Mouse (Mus musculus) heart, embryonic 14.5 days (tissue): Measurements from ENCODE around the gene Olfr814. TPM values are rescaled to one million over a fixed set of nuclear protein-coding genes. Genes with fewer than 3 reads are reported as not detected.

Experiments used
- polyA plus RNA-seq: library from polyadenylated mRNA; unstranded; fragments of >200 nt; fragmentation: Nextera tagmentation; extraction: Ambion mirVana; gene quantifications from 2 replicates; pipeline ENCODE4 v1.2.1, GENCODE M21; 2014

Gene Olfr814
- polyA plus RNA-seq, 1 experiment from 2014 or later = not detected

Other genes with a start within 250 kb of the Olfr814 start
- gene Olfr799, start 242.4 kb downstream of the Olfr814 start, polyA plus RNA-seq = not detected in 2 replicates
- gene Olfr800, start 222.2 kb downstream of the Olfr814 start, polyA plus RNA-seq = not detected in 2 replicates
- gene Olfr801, start 206.0 kb downstream of the Olfr814 start, polyA plus RNA-seq = not detected in 2 replicates
- not detected in 2 replicates for gene Olfr802, start 191.7 kb downstream of the Olfr814 start, polyA plus RNA-seq
- gene Olfr803, start 185.6 kb downstream of the Olfr814 start, polyA plus RNA-seq = not detected in 2 replicates
- not detected in 2 replicates for gene Olfr804, start 176.6 kb downstream of the Olfr814 start, polyA plus RNA-seq
- not detected in 2 replicates for gene Olfr805, start 150.5 kb downstream of the Olfr814 start, polyA plus RNA-seq
- gene Olfr806, start 137.9 kb downstream of the Olfr814 start, polyA plus RNA-seq = not detected in 2 replicates
- gene Olfr807, start 122.1 kb downstream of the Olfr814 start, polyA plus RNA-seq = not detected in 2 replicates
- not detected in 2 replicates for gene Olfr808, start 114.4 kb downstream of the Olfr814 start, polyA plus RNA-seq
- gene Olfr809, start 105.2 kb downstream of the Olfr814 start, polyA plus RNA-seq = not detected in 2 replicates
- gene Olfr810, start 84.9 kb downstream of the Olfr814 start, polyA plus RNA-seq = not detected in 2 replicates
- not detected in 2 replicates for gene Olfr811, start 75.5 kb downstream of the Olfr814 start, polyA plus RNA-seq
- not detected in 2 replicates for gene Olfr812, start 33.8 kb downstream of the Olfr814 start, polyA plus RNA-seq
- gene Olfr813, start 24.5 kb downstream of the Olfr814 start, polyA plus RNA-seq = not detected in 2 replicates
- gene Olfr815, start 26.0 kb upstream of the Olfr814 start, polyA plus RNA-seq = not detected in 2 replicates
- not detected in 2 replicates for gene Olfr816, start 35.7 kb upstream of the Olfr814 start, polyA plus RNA-seq
- not detected in 2 replicates for gene Olfr818, start 69.2 kb upstream of the Olfr814 start, polyA plus RNA-seq
- gene Olfr819, start 87.4 kb upstream of the Olfr814 start, polyA plus RNA-seq = not detected in 2 replicates
- gene Olfr247, start 96.3 kb upstream of the Olfr814 start, polyA plus RNA-seq = not detected in 2 replicates
- gene Gm10310, start 105.2 kb upstream of the Olfr814 start, polyA plus RNA-seq = not detected in 2 replicates
- not detected in 2 replicates for gene Olfr820, start 132.8 kb upstream of the Olfr814 start, polyA plus RNA-seq
- not detected in 2 replicates for gene Olfr821, start 150.5 kb upstream of the Olfr814 start, polyA plus RNA-seq
- gene Olfr822, start 191.4 kb upstream of the Olfr814 start, polyA plus RNA-seq = not detected in 2 replicates
- gene Olfr823, start 235.5 kb upstream of the Olfr814 start, polyA plus RNA-seq = not detected in 2 replicates